Mouse (Mus musculus) heart, embryonic 14.5 days (tissue): Measurements from ENCODE around the gene Prkar2b. TPM values are rescaled to one million over a fixed set of nuclear protein-coding genes. Genes with fewer than 3 reads are reported as not detected.

ENCODE experiments used
- ATAC-seq: fragments of 200-750 bp; cut with Nextera tagmentation; 2 replicates; pipeline ENCODE4 v1.8.0; 2017; ENCODE audit warnings: low read depth, moderate TSS enrichment; ENCODE audit not compliant: insufficient number of reproducible peaks, insufficient read depth, low FRiP score
- H3K27ac ChIP-seq, 2 experiments: fragments of 200-500 bp in 1 of 2; fragments of 300-500 bp in 1 of 2; sonication (generic) in 1 of 2; replicated peaks in 1 of 2; 2 replicates each; pipeline ENCODE4 v1.5.1; 2012 to 2014; ENCODE audit warnings: low read depth in 2 of 2, low read length in 2 of 2, control low read depth in 1 of 2, mild to moderate bottlenecking in 1 of 2, mixed read lengths in 1 of 2; ENCODE audit not compliant: control insufficient read depth in 1 of 2, insufficient read depth in 1 of 2
- H3K27me3 ChIP-seq: fragments of 300-500 bp; sonication (generic); 2 replicates; pipeline ENCODE4 v1.6.1; 2014; ENCODE audit warnings: mild to moderate bottlenecking, low read length, control low read depth; ENCODE audit not compliant: control insufficient read depth, insufficient read depth
- H3K36me3 ChIP-seq: fragments of 300-500 bp; sonication (generic); 2 replicates; pipeline ENCODE4 v1.6.1; 2014; ENCODE audit warnings: mild to moderate bottlenecking, control low read depth, low read length, mixed read lengths; ENCODE audit not compliant: control insufficient read depth, insufficient read depth
- H3K4me1 ChIP-seq, 2 experiments: fragments of 200-500 bp in 1 of 2; fragments of 300-500 bp in 1 of 2; sonication (generic) in 1 of 2; 2 replicates each; pipeline ENCODE4 v1.6.1; 2012 to 2014; ENCODE audit warnings: low read length in 2 of 2, control low read depth in 1 of 2, mixed read lengths in 1 of 2; ENCODE audit not compliant: control insufficient read depth in 2 of 2, insufficient read depth in 2 of 2
- H3K4me2 ChIP-seq: fragments of 300-500 bp; sonication (generic); 2 replicates; pipeline ENCODE4 v1.6.1; 2014; ENCODE audit warnings: mild to moderate bottlenecking, low read length
- H3K4me3 ChIP-seq, 2 experiments: fragments of 200-500 bp in 1 of 2; fragments of 300-500 bp in 1 of 2; sonication (generic) in 1 of 2; 2 replicates each; pipeline ENCODE4 v1.5.1; 2012 to 2014; ENCODE audit warnings: low read length in 2 of 2, mild to moderate bottlenecking in 2 of 2, control low read depth in 1 of 2, low read depth in 1 of 2, moderate library complexity in 1 of 2; ENCODE audit not compliant: control insufficient read depth in 1 of 2, insufficient read depth in 1 of 2
- H3K9ac ChIP-seq: fragments of 300-500 bp; sonication (generic); 2 replicates; pipeline ENCODE4 v1.6.1; 2014; ENCODE audit warnings: mild to moderate bottlenecking, low read length
- H3K9me3 ChIP-seq: fragments of 300-500 bp; sonication (generic); 2 replicates; pipeline ENCODE4 v1.6.1; 2016; ENCODE audit warnings: low read length, control low read depth; ENCODE audit not compliant: control insufficient read depth
- WGBS: fragments of 180-500 bp; shearing (Covaris S2); extraction: QIAGEN DNeasy Blood & Tissue Kit; methylation state at CpG from one replicate; pipeline ENCODE4 v1.1.7; 2014; 5-methylcytosine and 5-hydroxymethylcytosine counted together
- polyA plus RNA-seq: library from polyadenylated mRNA; unstranded; fragments of >200 nt; fragmentation: Nextera tagmentation; extraction: Ambion mirVana; gene quantifications from 2 replicates; pipeline ENCODE4 v1.2.1, GENCODE M21; 2014

Prkar2b gene
- polyA plus RNA-seq, 1 experiment from 2014 or later: 14.7 TPM

GRCm38 (mm10) chr12:32059707-32060106, 1.4 kb downstream of the Prkar2b start:
- Histone ChIP-seq H3K4me3 (peak overlapping the region in 1 of 2 experiments; percentile 80; a peak in 1 of 4 replicates), H3K9ac (no peak overlapping the region), H3K27ac (no peak overlapping the region), H3K27me3 (no peaks in the 10 kb centered on the region), H3K36me3 (no peaks in the 10 kb centered on the region), H3K9me3 (no peaks in the 10 kb centered on the region), H3K4me2 (peak overlapping the region; percentile 98), H3K4me1 (peaks cover 0 to 6% of the 10 kb centered on the region in 2 experiments; a peak in 3 of 4 replicates)
- ATAC-seq: no peak
- 64% methylated on average over 6 of the region's 6 CpGs for WGBS

DNA sequence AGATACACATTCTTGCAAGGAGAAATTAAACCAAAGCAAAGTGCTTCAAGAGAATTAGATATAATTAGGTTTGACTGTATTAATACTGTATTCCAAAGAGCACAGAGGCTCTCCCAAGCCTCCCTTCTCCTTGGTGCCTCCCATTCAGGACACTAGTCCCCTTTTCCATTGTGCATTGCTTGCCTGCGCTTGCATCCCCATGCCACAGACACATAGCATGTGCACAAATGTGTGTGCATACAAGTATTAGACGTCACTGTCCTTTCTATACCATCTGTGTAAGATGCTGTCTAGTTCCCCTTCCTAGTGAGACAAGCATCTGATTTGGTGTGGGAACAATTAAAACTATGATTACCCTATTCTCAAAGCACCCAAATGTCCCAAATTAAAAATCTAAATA, 2.0 kb downstream of the Prkar2b start:
- Histone ChIP-seq H3K4me3 (no peak overlapping the region), H3K4me1 (peaks cover 2 to 9% of the 10 kb centered on the region in 2 experiments; a peak in 3 of 4 replicates), H3K36me3 (no peaks in the 10 kb centered on the region), H3K27ac (no peak overlapping the region), H3K27me3 (no peaks in the 10 kb centered on the region), H3K9ac (no peak overlapping the region), H3K9me3 (no peaks in the 10 kb centered on the region), H3K4me2 (no peak overlapping the region)
- no peak for ATAC-seq
- 80% methylated on average over 2 of the region's 2 CpGs for WGBS

DNA sequence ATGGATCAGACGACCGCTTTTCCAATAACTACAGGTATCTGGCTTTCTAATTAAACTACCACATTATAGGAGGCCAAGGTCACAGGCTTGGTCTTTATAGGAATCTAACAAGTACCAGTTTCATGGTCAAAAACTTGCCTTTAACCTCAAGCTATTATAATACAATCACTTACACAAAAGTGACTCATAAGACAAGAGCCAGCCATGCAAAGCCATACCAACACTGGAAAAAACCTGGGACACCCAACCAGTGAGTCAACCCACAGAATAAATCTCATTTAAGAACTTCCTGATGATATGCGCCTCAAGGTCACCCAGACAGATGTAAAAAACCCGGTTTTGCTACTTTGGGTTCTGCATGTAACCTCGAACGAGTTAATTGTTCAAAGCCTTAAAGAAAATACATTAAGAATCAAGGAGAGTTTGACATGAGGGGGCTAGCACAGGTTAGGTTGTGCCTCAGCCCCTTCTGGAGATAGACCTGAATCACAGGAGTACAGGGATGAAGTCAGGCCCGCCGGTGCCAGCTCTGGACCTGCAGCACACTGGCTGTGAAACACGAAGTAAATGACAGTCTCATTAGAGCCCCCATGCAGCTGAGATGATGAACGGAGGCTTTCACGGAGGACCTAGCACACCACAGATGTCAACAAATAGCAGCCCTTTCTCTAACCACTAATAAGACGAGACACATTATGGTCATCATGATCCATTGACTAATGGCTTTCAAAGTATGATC, 3.5 kb downstream of the Prkar2b start:
- Histone ChIP-seq H3K27me3 (no peaks in the 10 kb centered on the region), H3K4me2 (no peak overlapping the region), H3K9ac (no peak overlapping the region), H3K4me3 (no peak overlapping the region), H3K4me1 (peaks cover 4 to 9% of the 10 kb centered on the region in 2 experiments; a peak in 3 of 4 replicates), H3K36me3 (no peaks in the 10 kb centered on the region), H3K27ac (no peak overlapping the region), H3K9me3 (no peaks in the 10 kb centered on the region)
- ATAC-seq: no peak
- WGBS: 87% methylated on average over 12 of the region's 12 CpGs

GRCm38 (mm10) chr12:32055797-32056196, 5.3 kb downstream of the Prkar2b start:
- H3K9me3 ChIP-seq: no peaks in the 10 kb centered on the region
- 93% methylated on average over 3 of the region's 3 CpGs for WGBS
- peaks cover 4 to 9% of the 10 kb centered on the region in 2 experiments; a peak in 3 of 4 replicates for H3K4me1 ChIP-seq
- H3K4me3 ChIP-seq: no peak overlapping the region
- H3K9ac ChIP-seq: no peak overlapping the region
- no peaks in the 10 kb centered on the region for H3K36me3 ChIP-seq
- H3K4me2 ChIP-seq: no peak overlapping the region
- no peak for ATAC-seq
- no peaks in the 10 kb centered on the region for H3K27me3 ChIP-seq
- no peak overlapping the region for H3K27ac ChIP-seq

DNA sequence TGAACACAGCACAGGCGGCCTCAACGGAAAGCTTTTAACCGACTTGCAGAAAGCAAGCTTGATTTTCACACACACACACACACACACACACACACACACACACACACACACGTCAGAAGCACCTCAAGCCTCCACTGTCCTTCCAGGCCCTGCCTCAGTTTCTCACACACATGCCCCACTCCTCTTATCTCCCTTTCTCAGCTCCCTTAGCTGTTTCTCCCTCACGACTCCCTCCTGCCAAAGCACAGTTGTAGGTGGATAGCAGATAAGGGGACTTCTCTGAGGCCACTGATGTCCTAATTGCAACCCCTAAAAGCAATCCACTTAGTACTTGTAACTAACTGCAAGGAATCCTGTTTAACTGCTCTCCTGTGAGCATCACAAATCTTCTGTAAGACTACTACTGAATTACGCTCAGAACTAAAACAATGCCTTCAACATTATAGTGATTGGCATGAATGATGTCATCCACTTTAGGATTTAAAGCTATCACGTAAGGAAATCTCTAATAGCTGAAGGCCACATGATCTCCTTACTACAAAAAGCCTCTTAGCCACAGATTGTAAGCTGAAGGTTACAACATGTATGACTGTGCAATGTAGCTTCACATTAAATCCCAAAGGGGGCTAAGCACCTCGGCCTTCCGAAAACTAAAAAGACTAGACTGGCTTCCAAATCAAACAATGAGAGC, 6.5 kb downstream of the Prkar2b start:
- no peaks in the 10 kb centered on the region for H3K36me3 ChIP-seq
- H3K4me1 ChIP-seq: peaks cover 4 to 9% of the 10 kb centered on the region in 2 experiments; a peak in 3 of 4 replicates
- H3K4me3 ChIP-seq: no peak overlapping the region
- no peak overlapping the region for H3K4me2 ChIP-seq
- 43% methylated on average over 9 of the region's 9 CpGs for WGBS
- H3K27me3 ChIP-seq: no peaks in the 10 kb centered on the region
- no peak for ATAC-seq
- no peak overlapping the region for H3K9ac ChIP-seq
- no peak overlapping the region for H3K27ac ChIP-seq
- no peaks in the 10 kb centered on the region for H3K9me3 ChIP-seq

- Histone ChIP-seq H3K4me1 (peaks cover 4 to 9% of the 10 kb centered on the region in 2 experiments; a peak in 3 of 4 replicates), H3K4me3 (no peak overlapping the region), H3K27me3 (no peaks in the 10 kb centered on the region), H3K36me3 (no peaks in the 10 kb centered on the region), H3K9ac (no peak overlapping the region), H3K4me2 (no peak overlapping the region), H3K9me3 (no peaks in the 10 kb centered on the region), H3K27ac (no peak overlapping the region)
- 75% methylated on average over 11 of the region's 11 CpGs for WGBS
- no peak for ATAC-seq
These were observed 7.3 kb downstream of the Prkar2b start for GRCm38 (mm10) chr12:32053637-32054366.

GRCm38 (mm10) chr12:32052882-32053281, 8.2 kb downstream of the Prkar2b start:
- no peak for ATAC-seq
- no peaks in the 10 kb centered on the region for H3K9me3 ChIP-seq
- no peak overlapping the region for H3K4me3 ChIP-seq
- 79% methylated on average over 4 of the region's 4 CpGs for WGBS
- H3K9ac ChIP-seq: no peak overlapping the region
- no peak overlapping the region for H3K4me2 ChIP-seq
- no peaks in the 10 kb centered on the region for H3K27me3 ChIP-seq
- H3K36me3 ChIP-seq: no peaks in the 10 kb centered on the region
- H3K4me1 ChIP-seq: peaks cover 4 to 9% of the 10 kb centered on the region in 2 experiments; a peak in 3 of 4 replicates
- no peak overlapping the region for H3K27ac ChIP-seq
